Mouse (Mus musculus) stomach, embryonic 16.5 days (tissue): ENCODE data around the gene Gm42906. TPM values are rescaled to one million over a fixed set of nuclear protein-coding genes. Genes with fewer than 3 reads are reported as not detected.
A peak's percentile ranks its signal among the peaks of the same experiment; 100 is the strongest.

Source experiments
- ATAC-seq: fragments of 200-750 bp; cut with Nextera tagmentation; 2 replicates; pipeline ENCODE4 v1.8.0; 2017; ENCODE audit warnings: moderate number of reproducible peaks, moderate TSS enrichment; ENCODE audit not compliant: insufficient read depth, low FRiP score
- H3K27ac ChIP-seq: fragments of 300-500 bp; sonication (generic); 2 replicates; pipeline ENCODE4 v1.5.1; 2014; ENCODE audit warnings: low read length
- H3K27me3 ChIP-seq: fragments of 300-500 bp; sonication (generic); 2 replicates; pipeline ENCODE4 v1.6.1; 2014; ENCODE audit warnings: low read length, control low read depth, mixed read lengths; ENCODE audit not compliant: control insufficient read depth, insufficient read depth
- H3K36me3 ChIP-seq: fragments of 300-500 bp; sonication (generic); 2 replicates; pipeline ENCODE4 v1.6.1; 2014; ENCODE audit warnings: low read length; ENCODE audit not compliant: control insufficient read depth, insufficient read depth
- H3K4me1 ChIP-seq: fragments of 300-500 bp; sonication (generic); 2 replicates; pipeline ENCODE4 v1.6.1; 2014; ENCODE audit warnings: low read length, control low read depth, mixed read lengths; ENCODE audit not compliant: control insufficient read depth, insufficient read depth
- H3K4me2 ChIP-seq: fragments of 300-500 bp; sonication (generic); 2 replicates; pipeline ENCODE4 v1.6.1; 2014; ENCODE audit warnings: low read depth, low read length, mixed read lengths
- H3K4me3 ChIP-seq: fragments of 300-500 bp; sonication (generic); replicated peaks from 2 replicates; pipeline ENCODE4 v1.5.1; 2014; ENCODE audit warnings: mild to moderate bottlenecking, low read length
- H3K9ac ChIP-seq: fragments of 300-500 bp; sonication (generic); 2 replicates; pipeline ENCODE4 v1.6.1; 2014; ENCODE audit warnings: low read length
- H3K9me3 ChIP-seq: fragments of 300-500 bp; sonication (generic); replicated peaks from 2 replicates; pipeline ENCODE4 v1.6.1; 2016; ENCODE audit warnings: low read length, control low read depth; ENCODE audit not compliant: control insufficient read depth
- WGBS: fragments of 180-500 bp; shearing (Covaris S2); extraction: QIAGEN DNeasy Blood & Tissue Kit; methylation state at CpG from one replicate; pipeline ENCODE4 v1.1.7; 2014; 5-methylcytosine and 5-hydroxymethylcytosine counted together
- polyA plus RNA-seq: library from polyadenylated mRNA; unstranded; fragments of >200 nt; fragmentation: Nextera tagmentation; extraction: Ambion mirVana; gene quantifications from 2 replicates; pipeline ENCODE4 v1.2.1, GENCODE M21; 2015

Gene Gm42906
- polyA plus RNA-seq, 1 experiment from 2014 or later: not detected

- Histone ChIP-seq H3K27me3 (no peaks in the 10 kb centered on the region), H3K4me1 (no peaks in the 10 kb centered on the region), H3K27ac (no peak overlapping the region), H3K4me2 (no peak overlapping the region), H3K9ac (no peak overlapping the region), H3K36me3 (no peaks in the 10 kb centered on the region), H3K4me3 (no peak overlapping the region), H3K9me3 (peaks cover 3% of the 10 kb centered on the region; the same call in 1 of the 2 replicates)
- ATAC-seq: no peak
- WGBS: 74% methylated on average over 3 of the region's 3 CpGs
Observed at GRCm38 (mm10) chr5:151348418-151348817, 79.5 kb downstream of the Gm42906 start.

GRCm38 (mm10) chr5:151346626-151347025 is 81.3 kb downstream of the Gm42906 start:
- H3K36me3 ChIP-seq: no peaks in the 10 kb centered on the region
- no peaks in the 10 kb centered on the region for H3K27me3 ChIP-seq
- no peak overlapping the region for H3K4me2 ChIP-seq
- no peak overlapping the region for H3K9ac ChIP-seq
- no peak; the same call in 1 of the 2 replicates for ATAC-seq
- no peaks in the 10 kb centered on the region for H3K9me3 ChIP-seq
- H3K27ac ChIP-seq: no peak overlapping the region
- no peaks in the 10 kb centered on the region for H3K4me1 ChIP-seq
- no peak overlapping the region for H3K4me3 ChIP-seq
- 85% methylated on average over 8 of the region's 8 CpGs for WGBS

GRCm38 (mm10) chr5:151344737-151345136 is 83.2 kb downstream of the Gm42906 start:
- 64% methylated on average over 4 of the region's 4 CpGs for WGBS
- ATAC-seq: no peak
- H3K4me2 ChIP-seq: no peak overlapping the region
- no peak overlapping the region; the same call in 1 of the 2 replicates for H3K27ac ChIP-seq
- no peaks in the 10 kb centered on the region for H3K27me3 ChIP-seq
- no peaks in the 10 kb centered on the region for H3K4me1 ChIP-seq
- H3K36me3 ChIP-seq: no peaks in the 10 kb centered on the region
- H3K9ac ChIP-seq: no peak overlapping the region
- H3K4me3 ChIP-seq: no peak overlapping the region
- no peaks in the 10 kb centered on the region for H3K9me3 ChIP-seq

GRCm38 (mm10) chr5:151333686-151334085 is 94.3 kb downstream of the Gm42906 start:
- H3K27ac ChIP-seq: no peak overlapping the region
- no peaks in the 10 kb centered on the region for H3K36me3 ChIP-seq
- H3K4me2 ChIP-seq: no peak overlapping the region
- H3K9me3 ChIP-seq: no peaks in the 10 kb centered on the region
- no peak for ATAC-seq
- H3K4me3 ChIP-seq: no peak overlapping the region
- H3K4me1 ChIP-seq: no peaks in the 10 kb centered on the region
- H3K27me3 ChIP-seq: no peaks in the 10 kb centered on the region
- no peak overlapping the region for H3K9ac ChIP-seq

- Histone ChIP-seq H3K9ac (no peak overlapping the region), H3K4me1 (no peaks in the 10 kb centered on the region), H3K4me3 (no peak overlapping the region), H3K27me3 (no peaks in the 10 kb centered on the region), H3K4me2 (no peak overlapping the region), H3K27ac (no peak overlapping the region), H3K36me3 (no peaks in the 10 kb centered on the region), H3K9me3 (no peaks in the 10 kb centered on the region)
- ATAC-seq: no peak
Observed at GRCm38 (mm10) chr5:151333191-151333594, 94.8 kb downstream of the Gm42906 start.

GRCm38 (mm10) chr5:151315804-151316597 is 112.0 kb downstream of the Gm42906 start:
- Histone ChIP-seq H3K27me3 (no peaks in the 10 kb centered on the region), H3K4me3 (no peak overlapping the region), H3K27ac (no peak overlapping the region), H3K36me3 (no peaks in the 10 kb centered on the region), H3K4me1 (no peaks in the 10 kb centered on the region), H3K9ac (no peak overlapping the region), H3K9me3 (no peaks in the 10 kb centered on the region), H3K4me2 (no peak overlapping the region)
- WGBS: 42% methylated on average over 10 of the region's 10 CpGs
- ATAC-seq: peak; percentile 50; the same call in 1 of the 2 replicates

GRCm38 (mm10) chr5:151300286-151300685 is 127.7 kb downstream of the Gm42906 start:
- no peak overlapping the region for H3K4me2 ChIP-seq

GRCm38 (mm10) chr5:151299576-151299975 is 128.4 kb downstream of the Gm42906 start:
- Histone ChIP-seq H3K4me3 (no peak overlapping the region), H3K27me3 (no peaks in the 10 kb centered on the region), H3K4me2 (no peak overlapping the region), H3K27ac (peak overlapping the region; percentile 13; the same call in 1 of the 2 replicates), H3K4me1 (no peaks in the 10 kb centered on the region; the same call in 1 of the 2 replicates), H3K9ac (no peak overlapping the region), H3K9me3 (0 out of 2 replicates have a peak, but pooled peaks cover 4% of the 10 kb centered on the region), H3K36me3 (no peaks in the 10 kb centered on the region)
- WGBS: 73% methylated on average over 7 of the region's 7 CpGs
- ATAC-seq: no peak

More at GRCm38 (mm10) chr5:151300286-151300685, 127.7 kb downstream of the Gm42906 start:
- no peak for ATAC-seq
- WGBS: 63% methylated on average over 2 of the region's 2 CpGs
- Histone ChIP-seq H3K27me3 (no peaks in the 10 kb centered on the region), H3K4me1 (no peaks in the 10 kb centered on the region; the same call in 1 of the 2 replicates), H3K27ac (no peak overlapping the region), H3K9me3 (0 out of 2 replicates have a peak, but pooled peaks cover 4% of the 10 kb centered on the region), H3K4me3 (no peak overlapping the region), H3K9ac (no peak overlapping the region), H3K36me3 (no peaks in the 10 kb centered on the region)

- Histone ChIP-seq H3K9ac (no peak overlapping the region), H3K27ac (peak overlapping the region; percentile 84), H3K27me3 (no peaks in the 10 kb centered on the region), H3K4me1 (no peaks in the 10 kb centered on the region; the same call in 1 of the 2 replicates), H3K4me2 (no peak overlapping the region), H3K36me3 (no peaks in the 10 kb centered on the region), H3K4me3 (no peak overlapping the region), H3K9me3 (0 out of 2 replicates have a peak, but pooled peaks cover 4% of the 10 kb centered on the region)
- 55% methylated on average over 4 of the region's 4 CpGs for WGBS
- ATAC-seq: no peak
Observed at GRCm38 (mm10) chr5:151298371-151298770, 129.6 kb downstream of the Gm42906 start.
